Mouse (Mus musculus): ENCODE results near the gene Ppp6r2. TPM values are rescaled to one million over a fixed set of nuclear protein-coding genes. Genes with fewer than 3 reads are reported as not detected.

The Ppp6r2 gene
- polyA plus RNA-seq, 1 experiment from 2014 or later, result 67.7 TPM

DNA sequence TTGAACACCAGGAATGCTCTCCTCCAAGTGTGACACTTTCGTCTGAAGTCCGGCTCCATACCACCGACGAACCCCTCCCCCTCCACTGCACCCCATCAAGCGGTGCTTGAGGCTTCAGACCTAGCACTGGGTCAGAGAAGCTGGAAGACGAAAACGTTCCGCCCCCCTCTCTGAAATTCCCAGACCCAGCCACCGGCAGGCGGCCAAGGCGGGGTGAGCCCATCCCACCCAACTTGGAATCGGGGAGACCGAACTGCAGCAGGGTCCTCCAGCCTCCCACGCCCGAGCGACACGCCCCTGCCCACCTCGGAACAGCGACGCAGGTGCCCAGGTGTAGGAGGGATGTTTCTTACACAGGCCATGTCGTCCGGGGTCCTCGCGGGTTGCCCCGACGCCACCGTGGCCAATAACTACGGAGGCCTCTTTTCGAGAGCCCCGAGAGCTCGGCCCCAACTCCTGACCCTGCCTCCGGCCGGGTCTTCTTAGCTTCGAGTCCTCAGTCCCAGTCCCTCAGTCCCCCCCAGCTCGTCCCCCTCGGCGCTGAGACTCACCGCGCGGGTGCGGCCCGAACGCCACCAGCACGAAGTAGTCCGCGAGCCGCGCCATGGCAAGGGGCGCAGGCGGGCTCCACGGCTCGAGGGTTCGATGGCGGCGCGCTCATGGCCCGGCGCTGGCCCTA lies 103.3 kb downstream of the Ppp6r2 start:
- peak; percentile 48 for ATAC-seq (ENCODE audit: low FRiP score)
- H3K4me1 ChIP-seq, result peaks cover 53% of the 10 kb centered on the region
- H3K27ac ChIP-seq (replicated peaks), result peak overlapping the region; percentile 76
- H3K9me3 ChIP-seq (replicated peaks), result no peaks in the 10 kb centered on the region
- peak overlapping the region; percentile 87 for H3K4me2 ChIP-seq
- peak overlapping the region; percentile 95 for H3K9ac ChIP-seq (replicated peaks)
- H3K36me3 ChIP-seq, result no peaks in the 10 kb centered on the region
- peak overlapping the region; percentile 95 for H3K4me3 ChIP-seq (replicated peaks)
- no peaks in the 10 kb centered on the region for H3K27me3 ChIP-seq (replicated peaks)
- WGBS, result under 1% methylated on average over 58 of the region's 58 CpGs

DNA sequence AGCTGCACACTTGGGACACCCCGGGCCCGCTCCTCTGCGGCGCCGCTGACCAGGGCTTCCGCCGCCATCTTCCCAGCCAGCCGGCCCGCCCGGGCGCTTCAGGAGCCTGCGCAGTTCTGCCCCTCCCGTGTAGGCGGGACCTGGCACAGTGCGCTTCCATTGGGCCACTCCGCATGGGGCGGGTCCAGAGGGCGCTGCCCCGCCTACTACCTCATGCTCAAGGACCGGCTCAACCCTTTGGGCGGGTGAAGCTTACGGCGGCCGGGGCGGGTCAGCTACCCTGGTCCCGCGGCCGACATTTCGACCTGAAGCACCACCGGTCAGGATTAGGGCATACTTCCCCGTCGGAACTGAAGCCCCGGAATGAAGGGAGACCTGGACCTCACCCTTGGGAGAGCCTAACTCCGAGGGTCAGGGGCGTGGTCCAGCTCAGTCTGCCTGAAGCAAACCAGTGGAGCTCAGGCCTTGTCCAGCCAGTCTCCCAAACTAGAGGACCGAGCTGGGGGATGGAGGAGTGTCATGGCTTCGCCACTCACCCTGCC lies 103.9 kb downstream of the Ppp6r2 start, which contains the start of gene Sbf1:
Gene Sbf1 (minus strand): TSS at position 122 of the 542 bp plus-strand sequence.
- Histone ChIP-seq H3K4me2 (peak within 1 kb of the TSS; percentile 87), H3K4me1 (peaks cover 47% of the 10 kb centered on the region), H3K27me3 (replicated peaks) (no peaks in the 10 kb centered on the region), H3K4me3 (replicated peaks) (peak within 1 kb of the TSS; percentile 95), H3K9me3 (replicated peaks) (no peaks in the 10 kb centered on the region), H3K27ac (replicated peaks) (peak within 1 kb of the TSS; percentile 76), H3K36me3 (no peaks in the 10 kb centered on the region), H3K9ac (replicated peaks) (peak within 1 kb of the TSS; percentile 95)
- under 1% methylated on average over 37 of the region's 37 CpGs for WGBS
- peak; percentile 100 for ATAC-seq (ENCODE audit: low FRiP score)

DNA sequence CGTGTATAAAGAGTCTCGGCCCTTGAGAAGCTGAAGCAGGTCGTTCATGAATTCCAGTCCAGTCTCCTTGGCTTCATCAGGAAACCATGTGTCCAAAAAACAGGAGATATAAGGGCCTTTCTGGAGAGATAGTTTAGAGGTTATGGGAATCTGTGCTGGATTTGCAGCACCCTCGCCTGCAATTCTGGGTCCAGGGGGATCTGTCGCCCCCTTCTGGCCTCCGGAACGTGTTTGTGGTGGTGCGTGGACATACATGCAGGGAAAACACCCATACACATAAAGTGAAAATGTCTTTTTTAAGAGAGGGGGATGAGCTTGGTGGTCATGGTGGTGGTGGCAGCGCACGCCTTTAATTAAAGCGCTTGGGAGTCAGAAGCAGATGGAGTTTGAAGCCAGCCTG lies 104.8 kb downstream of the Ppp6r2 start:
- Histone ChIP-seq H3K27me3 (replicated peaks) (no peaks in the 10 kb centered on the region), H3K36me3 (no peaks in the 10 kb centered on the region), H3K4me1 (peaks cover 38% of the 10 kb centered on the region), H3K4me2 (no peak overlapping the region), H3K9me3 (replicated peaks) (no peaks in the 10 kb centered on the region), H3K9ac (replicated peaks) (no peak overlapping the region), H3K27ac (replicated peaks) (no peak overlapping the region), H3K4me3 (replicated peaks) (0 out of 2 replicates have a peak overlapping the region, but pooled peaks have one; percentile 95)
- 67% methylated on average over 11 of the region's 11 CpGs for WGBS
- ATAC-seq (ENCODE audit: low FRiP score), result no peak

DNA sequence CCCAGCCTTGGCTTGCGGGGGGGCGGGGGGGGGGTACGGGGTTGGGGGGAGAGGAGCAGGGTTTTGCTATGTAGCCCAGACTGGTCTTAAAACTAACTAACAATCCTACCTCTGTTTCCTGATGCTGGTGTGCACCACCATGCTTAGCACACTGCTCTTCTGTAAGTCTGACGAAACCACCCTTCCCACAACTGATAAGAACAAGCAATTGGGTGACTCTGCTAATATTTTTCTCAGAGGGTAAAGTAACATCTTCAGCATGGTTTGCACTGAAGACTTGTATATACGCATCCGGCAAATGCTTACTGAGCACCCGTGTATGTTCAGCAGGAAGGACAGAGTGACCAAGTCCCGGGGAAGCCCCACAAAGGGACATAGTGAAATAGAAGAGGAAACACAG lies 109.9 kb downstream of the Ppp6r2 start:
- Histone ChIP-seq H3K9me3 (replicated peaks) (no peaks in the 10 kb centered on the region), H3K4me1 (peaks cover 6% of the 10 kb centered on the region; the same call in 1 of the 2 replicates), H3K9ac (replicated peaks) (no peak overlapping the region), H3K36me3 (no peaks in the 10 kb centered on the region), H3K27me3 (replicated peaks) (peaks cover 13% of the 10 kb centered on the region), H3K4me2 (no peak overlapping the region), H3K27ac (replicated peaks) (no peak overlapping the region), H3K4me3 (replicated peaks) (no peak overlapping the region)
- no peak for ATAC-seq (ENCODE audit: low FRiP score)
- WGBS, result 88% methylated on average over 8 of the region's 8 CpGs

DNA sequence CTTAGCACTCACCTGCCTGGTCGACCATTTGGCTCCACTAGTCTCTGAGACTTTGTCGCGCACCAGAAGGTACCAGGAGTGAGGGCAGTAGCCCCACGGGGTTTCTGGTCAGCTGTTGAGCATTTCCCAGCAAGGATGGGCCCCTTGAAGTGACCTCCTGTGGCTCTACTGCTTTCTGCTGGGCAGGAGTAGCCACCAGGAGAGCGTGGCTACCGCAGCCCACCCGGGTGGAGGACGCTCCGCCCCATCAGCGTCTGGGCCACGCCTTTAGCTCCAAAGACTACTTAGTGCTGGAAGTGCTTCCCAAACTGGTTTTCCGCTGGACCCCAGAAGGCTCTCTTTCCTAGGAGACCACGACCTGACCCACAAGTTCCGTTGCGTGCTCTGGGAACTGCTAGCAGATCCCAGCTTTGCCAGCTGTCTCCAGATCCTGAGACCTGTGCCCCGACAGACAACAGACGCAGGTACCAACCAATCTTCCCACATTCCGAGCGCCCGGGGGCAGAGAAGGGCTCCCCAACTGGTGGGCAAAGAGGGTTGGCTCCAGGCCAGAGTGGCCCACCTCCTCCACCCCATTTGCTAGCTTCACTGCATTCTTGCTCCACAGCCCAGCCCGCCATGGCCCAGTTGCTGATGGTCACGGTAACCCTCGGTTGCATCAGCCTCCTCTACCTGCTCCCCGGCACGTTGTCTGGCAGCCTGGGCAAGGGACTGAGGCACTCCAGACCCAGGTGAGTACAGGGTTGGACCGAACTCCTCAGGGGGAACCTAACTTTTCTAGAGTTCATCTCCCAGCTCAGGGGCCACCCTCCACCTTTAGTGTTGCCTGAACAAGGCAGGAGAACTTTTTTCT lies 111.5 kb downstream of the Ppp6r2 start, which contains the start of gene Adm2:
Gene Adm2 (plus strand): TSS at position 51 of the 853 bp plus-strand sequence.
- peak within 1 kb of the TSS; percentile 39 for H3K4me2 ChIP-seq
- no peaks in the 10 kb centered on the region for H3K36me3 ChIP-seq
- peak within 1 kb of the TSS; percentile 10; the same call in 1 of the 2 replicates for H3K4me3 ChIP-seq (replicated peaks)
- no peaks in the 10 kb centered on the region for H3K9me3 ChIP-seq (replicated peaks)
- H3K27me3 ChIP-seq (replicated peaks), result peaks cover 13% of the 10 kb centered on the region
- no peak for ATAC-seq (ENCODE audit: low FRiP score)
- 10% methylated on average over 26 of the region's 26 CpGs for WGBS
- H3K27ac ChIP-seq (replicated peaks), result no peak within 1 kb of the TSS
- H3K4me1 ChIP-seq, result peaks cover 6% of the 10 kb centered on the region; the same call in 1 of the 2 replicates
- no peak within 1 kb of the TSS for H3K9ac ChIP-seq (replicated peaks)

DNA sequence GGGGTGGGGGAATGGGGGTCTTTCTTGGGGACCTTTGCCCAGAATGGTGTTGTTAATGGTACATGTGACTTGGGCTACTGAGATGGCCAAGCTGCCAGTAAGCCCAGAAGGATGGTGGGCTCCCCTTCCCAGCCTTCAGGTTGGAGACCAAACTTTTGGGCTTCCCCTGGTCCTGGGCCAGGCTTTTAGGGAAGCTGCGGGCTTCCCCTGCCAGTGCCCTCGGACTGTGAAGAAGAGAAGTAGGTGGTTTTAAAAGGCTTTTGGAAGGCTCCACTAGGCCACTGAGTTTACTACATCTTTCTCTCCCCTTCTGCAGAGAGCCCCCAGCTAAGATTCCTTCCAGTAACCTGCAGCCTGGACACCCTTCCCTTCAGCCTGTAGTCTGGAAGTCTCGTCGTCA lies 112.3 kb downstream of the Ppp6r2 start:
- H3K36me3 ChIP-seq, result no peaks in the 10 kb centered on the region
- no peak overlapping the region for H3K9ac ChIP-seq (replicated peaks)
- H3K9me3 ChIP-seq (replicated peaks), result no peaks in the 10 kb centered on the region
- H3K4me3 ChIP-seq (replicated peaks), result no peak overlapping the region
- H3K27ac ChIP-seq (replicated peaks), result no peak overlapping the region
- WGBS, result 90% methylated on average over 4 of the region's 4 CpGs
- H3K4me1 ChIP-seq, result peaks cover 6% of the 10 kb centered on the region; the same call in 1 of the 2 replicates
- peaks cover 13% of the 10 kb centered on the region for H3K27me3 ChIP-seq (replicated peaks)
- ATAC-seq (ENCODE audit: low FRiP score), result no peak
- H3K4me2 ChIP-seq, result no peak overlapping the region

DNA sequence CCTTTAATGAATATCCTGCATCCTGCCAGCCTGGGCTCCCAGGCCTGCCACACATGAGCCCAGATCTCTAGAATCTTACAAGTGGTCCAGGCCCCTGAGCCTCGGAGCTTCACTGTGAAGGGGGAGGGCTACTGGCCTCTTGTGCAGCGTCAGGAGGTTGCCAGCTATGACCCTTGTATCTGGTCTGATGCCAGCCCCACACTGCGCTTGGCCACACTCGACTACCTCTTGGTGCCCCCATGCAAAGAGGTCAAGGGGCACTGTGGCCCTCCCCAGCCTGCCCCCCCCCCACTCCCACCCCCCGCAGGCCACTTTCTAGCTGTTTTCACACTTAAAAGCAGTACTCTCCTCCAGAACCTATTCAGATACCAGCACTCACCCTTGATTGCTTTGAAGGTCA lies 115.1 kb downstream of the Ppp6r2 start:
- H3K4me1 ChIP-seq, result peaks cover 6% of the 10 kb centered on the region; the same call in 1 of the 2 replicates

DNA sequence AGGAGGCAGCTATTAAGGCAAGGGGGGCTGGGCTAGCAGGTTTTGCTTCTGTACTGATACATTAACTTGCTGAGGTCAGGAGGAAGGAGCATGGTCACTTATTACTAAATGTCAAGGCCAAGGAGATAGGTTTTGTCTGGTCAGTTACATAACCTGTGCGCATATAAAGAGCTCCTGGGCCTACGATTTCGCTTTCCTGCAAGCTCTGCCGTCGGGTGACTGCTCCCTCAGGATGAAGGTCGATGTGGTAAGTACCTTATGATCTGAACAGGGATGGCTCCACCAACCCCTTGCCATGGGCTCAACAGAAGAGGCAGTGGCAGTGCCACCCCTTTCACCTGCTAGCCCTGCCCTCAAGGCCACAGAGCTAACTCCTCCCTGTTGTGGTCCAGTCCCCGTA lies 122.9 kb downstream of the Ppp6r2 start, which contains the start of gene Miox:
Gene Miox (plus strand): TSS at position 128 of the 400 bp plus-strand sequence.
- H3K36me3 ChIP-seq, result no peaks in the 10 kb centered on the region
- 91% methylated on average over 7 of the region's 7 CpGs for WGBS
- no peaks in the 10 kb centered on the region for H3K9me3 ChIP-seq (replicated peaks)
- no peaks in the 10 kb centered on the region for H3K27me3 ChIP-seq (replicated peaks)
- H3K4me2 ChIP-seq, result no peak within 1 kb of the TSS
- no peak for ATAC-seq (ENCODE audit: low FRiP score)
- H3K27ac ChIP-seq (replicated peaks), result no peak within 1 kb of the TSS
- no peak within 1 kb of the TSS for H3K4me3 ChIP-seq (replicated peaks)
- H3K9ac ChIP-seq (replicated peaks), result no peak within 1 kb of the TSS
- no peaks in the 10 kb centered on the region for H3K4me1 ChIP-seq

More for the DNA sequence above, 115.1 kb downstream of the Ppp6r2 start:
- H3K4me3 ChIP-seq (replicated peaks), result no peak overlapping the region
- no peak overlapping the region for H3K9ac ChIP-seq (replicated peaks)
- no peak for ATAC-seq (ENCODE audit: low FRiP score)
- H3K4me2 ChIP-seq, result no peak overlapping the region
- no peak overlapping the region for H3K27ac ChIP-seq (replicated peaks)
- H3K36me3 ChIP-seq, result no peaks in the 10 kb centered on the region
- no peaks in the 10 kb centered on the region for H3K9me3 ChIP-seq (replicated peaks)
- WGBS, result 72% methylated on average over 5 of the region's 5 CpGs
- peaks cover 13% of the 10 kb centered on the region for H3K27me3 ChIP-seq (replicated peaks)

DNA sequence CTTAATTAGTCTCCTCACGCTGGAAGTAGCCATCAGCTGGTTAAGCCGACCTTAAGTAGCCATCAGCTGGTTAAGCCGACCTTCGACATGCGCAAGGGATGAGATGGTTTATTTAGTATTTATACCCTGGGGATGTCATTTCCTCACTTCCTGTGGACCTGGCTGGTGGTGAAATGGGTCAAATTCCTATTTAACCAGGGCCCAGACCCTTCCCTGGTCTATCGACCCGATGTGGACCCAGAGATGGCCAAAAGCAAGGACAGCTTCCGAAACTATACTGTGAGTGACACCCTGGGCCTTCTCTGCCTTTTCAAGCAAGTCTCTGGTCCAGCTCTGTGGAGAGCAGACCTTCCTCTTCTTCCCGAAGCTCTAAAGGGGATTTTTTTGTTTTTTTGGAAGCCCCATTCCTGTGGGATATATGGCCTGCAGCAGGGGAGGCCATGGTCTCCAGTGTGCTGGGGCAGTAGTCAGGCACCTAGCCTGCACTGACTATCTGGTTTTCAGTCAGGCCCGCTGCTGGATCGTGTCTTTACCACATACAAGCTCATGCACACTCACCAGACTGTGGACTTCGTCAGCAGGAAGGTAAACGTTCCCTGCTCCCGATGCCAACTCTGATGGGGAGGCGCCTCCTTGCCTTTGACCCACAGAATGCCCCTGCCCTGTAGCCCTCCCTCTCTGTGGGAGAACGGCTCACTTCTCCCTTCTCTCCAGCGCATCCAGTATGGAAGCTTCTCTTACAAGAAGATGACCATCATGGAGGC lies 123.6 kb downstream of the Ppp6r2 start:
- H3K27ac ChIP-seq (replicated peaks), result no peak overlapping the region
- no peaks in the 10 kb centered on the region for H3K27me3 ChIP-seq (replicated peaks)
- ATAC-seq (ENCODE audit: low FRiP score), result no peak
- no peaks in the 10 kb centered on the region for H3K36me3 ChIP-seq
- H3K4me3 ChIP-seq (replicated peaks), result no peak overlapping the region
- no peaks in the 10 kb centered on the region for H3K4me1 ChIP-seq
- H3K9ac ChIP-seq (replicated peaks), result no peak overlapping the region
- 88% methylated on average over 17 of the region's 17 CpGs for WGBS
- H3K4me2 ChIP-seq, result no peak overlapping the region
- H3K9me3 ChIP-seq (replicated peaks), result no peaks in the 10 kb centered on the region

DNA sequence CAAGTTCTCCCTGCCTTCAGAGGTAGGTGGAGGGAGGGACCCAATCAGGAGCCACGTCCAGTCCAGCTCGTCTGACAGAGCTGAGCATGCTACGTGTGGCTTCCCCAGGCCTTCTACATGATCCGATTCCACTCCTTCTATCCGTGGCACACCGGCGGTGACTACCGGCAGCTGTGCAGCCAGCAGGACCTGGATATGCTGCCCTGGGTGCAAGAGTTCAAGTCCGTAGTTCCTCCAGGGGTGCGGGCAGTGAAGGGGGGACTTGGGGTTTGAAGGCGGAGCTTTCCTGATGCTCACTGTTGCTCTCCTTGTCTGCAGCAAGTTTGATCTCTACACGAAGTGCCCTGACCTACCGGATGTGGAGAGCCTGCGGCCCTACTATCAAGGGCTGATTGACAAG lies 125.1 kb downstream of the Ppp6r2 start:
- H3K27me3 ChIP-seq (replicated peaks), result no peaks in the 10 kb centered on the region
- no peak overlapping the region for H3K4me3 ChIP-seq (replicated peaks)
- ATAC-seq (ENCODE audit: low FRiP score), result no peak
- no peaks in the 10 kb centered on the region for H3K9me3 ChIP-seq (replicated peaks)
- H3K9ac ChIP-seq (replicated peaks), result no peak overlapping the region
- no peaks in the 10 kb centered on the region for H3K36me3 ChIP-seq
- H3K4me1 ChIP-seq, result no peaks in the 10 kb centered on the region
- no peak overlapping the region for H3K27ac ChIP-seq (replicated peaks)
- 90% methylated on average over 14 of the region's 14 CpGs for WGBS
- no peak overlapping the region for H3K4me2 ChIP-seq

Data from neural tube, embryonic 15.5 days (tissue).